Mouse (Mus musculus): Measurements from ENCODE around the gene Iqch. TPM values are rescaled to one million over a fixed set of nuclear protein-coding genes. Genes with fewer than 3 reads are reported as not detected.

Iqch gene
- total and polyA plus RNA-seq, 2 experiments: 0.06 to 0.28 TPM

DNA sequence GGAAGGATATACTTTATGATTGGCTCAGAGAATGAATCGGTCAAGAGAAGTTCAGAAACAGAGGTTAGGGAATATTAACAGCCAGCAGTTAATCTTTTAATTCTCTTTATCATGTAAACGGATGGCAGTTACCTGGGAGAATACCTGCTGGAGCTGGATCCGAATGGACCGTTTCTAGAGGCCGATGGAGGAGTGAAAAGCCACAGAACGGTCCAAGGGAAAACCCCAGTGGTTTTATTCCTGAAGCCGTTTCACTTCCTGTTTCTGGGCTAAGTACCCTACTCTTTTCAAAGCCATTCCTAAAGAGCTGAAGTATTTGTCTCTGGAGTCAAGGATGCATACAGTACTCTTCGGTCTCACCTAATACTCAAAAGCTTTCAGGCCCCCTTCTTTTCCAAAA lies 102.4 kb downstream of the Iqch start:
- Histone ChIP-seq H3K27ac (replicated peaks; ENCODE audit: insufficient read depth, low read depth, low read length) (no peak overlapping the region), H3K4me3 (ENCODE audit: insufficient read depth, low read depth, low read length) (no peak overlapping the region), H3K79me2 (ENCODE audit: control insufficient read depth, insufficient read depth, low read length) (no peaks in the 10 kb centered on the region), H3K27me3 (ENCODE audit: control insufficient read depth, insufficient read depth, low read length) (no peaks in the 10 kb centered on the region), H3K36me3 (ENCODE audit: control insufficient read depth, insufficient read depth, low read length) (no peaks in the 10 kb centered on the region), H3K9ac (ENCODE audit: low read depth, low read length) (no peak overlapping the region), H3K4me1 (ENCODE audit: control insufficient read depth, insufficient read depth, low read length) (no peaks in the 10 kb centered on the region)
- no peak for DNase-seq (ENCODE audit: extremely low read depth, low read depth, low spot score)
- WGBS: 83% methylated on average over 8 of the region's 8 CpGs
- TF ChIP-seq POLR2A (IDR thresholded peaks at IDR 0.05; ENCODE audit: extremely low read depth, insufficient read depth, low read length) (no peak), CTCF (IDR thresholded peaks at IDR 0.05; ENCODE audit: low read depth, low read length) (no peak)

DNA sequence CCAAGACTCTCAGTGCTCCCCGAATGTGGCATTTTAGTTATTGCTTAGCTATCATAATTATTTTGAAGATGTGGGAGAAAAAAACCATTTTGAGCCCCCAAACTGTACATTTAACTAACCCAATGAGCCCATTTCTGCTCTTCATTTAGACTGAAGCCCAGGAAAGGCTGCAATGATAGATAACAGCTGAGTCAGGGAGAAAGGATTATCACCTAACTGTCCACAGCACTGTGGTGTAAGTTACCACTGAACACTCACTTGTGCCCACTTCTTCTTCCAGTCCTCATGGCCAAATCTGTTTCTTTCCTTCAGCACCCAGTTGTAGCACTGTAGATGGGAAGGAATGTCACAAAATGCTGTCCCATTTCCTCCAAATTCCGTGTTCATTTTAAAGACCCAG lies 106.5 kb downstream of the Iqch start:
- Histone ChIP-seq H3K79me2 (ENCODE audit: control insufficient read depth, insufficient read depth, low read length) (no peaks in the 10 kb centered on the region), H3K27me3 (ENCODE audit: control insufficient read depth, insufficient read depth, low read length) (no peaks in the 10 kb centered on the region), H3K4me1 (ENCODE audit: control insufficient read depth, insufficient read depth, low read length) (no peaks in the 10 kb centered on the region), H3K27ac (replicated peaks; ENCODE audit: insufficient read depth, low read depth, low read length) (no peak overlapping the region), H3K36me3 (ENCODE audit: control insufficient read depth, insufficient read depth, low read length) (no peaks in the 10 kb centered on the region), H3K9ac (ENCODE audit: low read depth, low read length) (no peak overlapping the region), H3K4me3 (ENCODE audit: insufficient read depth, low read depth, low read length) (no peak overlapping the region)
- DNase-seq (ENCODE audit: extremely low read depth, low read depth, low spot score): no peak
- WGBS: 86% methylated on average over 2 of the region's 2 CpGs
- TF ChIP-seq CTCF (IDR thresholded peaks at IDR 0.05; ENCODE audit: low read depth, low read length) (no peak), POLR2A (IDR thresholded peaks at IDR 0.05; ENCODE audit: extremely low read depth, insufficient read depth, low read length) (no peak)

DNA sequence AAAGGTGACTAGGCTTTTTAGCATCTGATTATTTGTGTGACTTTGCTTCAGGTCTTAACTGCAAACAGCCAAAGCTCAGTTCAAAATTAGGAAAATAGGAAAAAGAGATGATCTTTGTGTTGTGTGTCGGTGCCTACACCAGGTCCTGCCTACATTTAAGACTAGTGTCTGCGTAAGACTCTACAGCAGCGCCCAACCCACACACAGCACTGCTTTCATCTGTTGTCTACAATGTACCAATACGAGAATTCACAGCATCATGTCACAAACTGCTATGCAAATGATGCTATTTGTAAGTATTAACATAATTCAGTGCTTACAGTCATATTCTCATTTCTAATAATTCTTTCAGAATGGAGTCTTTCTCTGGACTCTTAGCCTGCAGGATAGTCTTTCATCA lies 108.5 kb downstream of the Iqch start:
- no peak overlapping the region for H3K9ac ChIP-seq (ENCODE audit: low read depth, low read length)
- 93% methylated on average over 4 of the region's 4 CpGs for WGBS
- H3K4me3 ChIP-seq (ENCODE audit: insufficient read depth, low read depth, low read length): no peak overlapping the region
- no peaks in the 10 kb centered on the region for H3K27me3 ChIP-seq (ENCODE audit: control insufficient read depth, insufficient read depth, low read length)
- H3K36me3 ChIP-seq (ENCODE audit: control insufficient read depth, insufficient read depth, low read length): no peaks in the 10 kb centered on the region
- no peak for DNase-seq (ENCODE audit: extremely low read depth, low read depth, low spot score)
- H3K4me1 ChIP-seq (ENCODE audit: control insufficient read depth, insufficient read depth, low read length): no peaks in the 10 kb centered on the region
- TF ChIP-seq POLR2A (IDR thresholded peaks at IDR 0.05; ENCODE audit: extremely low read depth, insufficient read depth, low read length) (no peak), CTCF (IDR thresholded peaks at IDR 0.05; ENCODE audit: low read depth, low read length) (no peak)
- H3K79me2 ChIP-seq (ENCODE audit: control insufficient read depth, insufficient read depth, low read length): no peaks in the 10 kb centered on the region
- H3K27ac ChIP-seq (replicated peaks; ENCODE audit: insufficient read depth, low read depth, low read length): no peak overlapping the region

DNA sequence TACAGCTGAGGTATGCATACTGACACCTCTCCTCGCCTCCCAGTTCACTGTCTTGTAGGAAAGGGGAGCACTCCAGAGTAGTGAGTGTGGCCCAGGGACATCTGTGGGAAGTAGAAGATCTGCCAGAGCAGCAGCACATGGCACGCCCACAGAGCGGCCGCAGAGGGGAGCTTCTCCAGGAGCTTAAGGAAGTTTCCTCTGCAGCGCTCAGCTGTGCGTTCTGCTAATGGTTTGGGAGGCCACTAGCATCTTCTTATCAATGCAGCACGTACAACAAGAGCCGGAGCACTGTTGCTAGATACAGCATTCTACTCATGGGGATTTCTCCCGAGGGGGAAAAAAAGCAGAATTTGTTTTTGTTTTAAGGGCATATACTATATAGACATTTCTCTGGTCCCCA lies 110.0 kb downstream of the Iqch start:
- H3K27me3 ChIP-seq (ENCODE audit: control insufficient read depth, insufficient read depth, low read length): no peaks in the 10 kb centered on the region
- H3K9ac ChIP-seq (ENCODE audit: low read depth, low read length): no peak overlapping the region
- TF ChIP-seq POLR2A (IDR thresholded peaks at IDR 0.05; ENCODE audit: extremely low read depth, insufficient read depth, low read length) (no peak), CTCF (IDR thresholded peaks at IDR 0.05; ENCODE audit: low read depth, low read length) (no peak)
- WGBS: 68% methylated on average over 9 of the region's 9 CpGs
- H3K27ac ChIP-seq (replicated peaks; ENCODE audit: insufficient read depth, low read depth, low read length): no peak overlapping the region
- H3K4me1 ChIP-seq (ENCODE audit: control insufficient read depth, insufficient read depth, low read length): no peaks in the 10 kb centered on the region
- H3K4me3 ChIP-seq (ENCODE audit: insufficient read depth, low read depth, low read length): no peak overlapping the region
- DNase-seq (ENCODE audit: extremely low read depth, low read depth, low spot score): no peak
- H3K79me2 ChIP-seq (ENCODE audit: control insufficient read depth, insufficient read depth, low read length): no peaks in the 10 kb centered on the region
- H3K36me3 ChIP-seq (ENCODE audit: control insufficient read depth, insufficient read depth, low read length): no peaks in the 10 kb centered on the region

DNA sequence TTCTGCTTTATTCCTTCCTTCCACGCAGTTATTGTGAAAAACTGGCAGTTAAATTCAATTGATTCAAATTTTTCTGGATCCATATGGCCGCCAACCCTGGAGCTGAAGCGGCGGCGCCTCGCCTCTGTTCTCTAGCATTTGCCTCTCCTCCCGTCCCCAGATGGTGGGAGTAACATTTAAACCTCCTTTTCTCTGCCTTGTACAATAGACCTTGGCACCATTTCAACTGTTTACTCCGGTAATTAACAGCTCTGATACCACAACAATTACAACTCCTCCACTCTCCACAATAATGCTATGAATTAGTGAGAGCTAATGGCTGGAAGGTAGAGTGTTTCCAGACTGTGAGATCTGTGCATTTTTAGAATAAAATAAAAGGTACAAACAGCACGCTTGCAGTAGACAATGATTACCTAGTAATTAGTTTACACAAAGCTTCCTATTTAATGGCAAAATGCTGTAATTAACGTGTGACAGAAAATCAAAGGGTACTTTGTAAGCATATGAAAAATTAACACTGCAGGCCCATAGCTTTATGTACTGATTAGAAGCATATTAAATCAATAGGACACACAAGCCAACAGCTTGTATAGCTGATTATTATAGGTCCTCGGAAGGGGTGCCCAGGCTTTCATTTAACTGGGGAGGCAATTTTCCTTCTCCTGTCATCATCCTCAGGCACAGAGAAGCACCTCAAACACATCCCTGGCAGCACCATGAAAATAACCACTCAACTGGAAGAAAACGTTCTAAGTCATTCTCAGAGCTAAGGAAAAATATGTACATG lies 111.6 kb downstream of the Iqch start:
- Histone ChIP-seq H3K9ac (ENCODE audit: low read depth, low read length) (no peak overlapping the region), H3K4me3 (ENCODE audit: insufficient read depth, low read depth, low read length) (no peak overlapping the region), H3K4me1 (ENCODE audit: control insufficient read depth, insufficient read depth, low read length) (no peaks in the 10 kb centered on the region), H3K36me3 (ENCODE audit: control insufficient read depth, insufficient read depth, low read length) (no peaks in the 10 kb centered on the region), H3K27ac (replicated peaks; ENCODE audit: insufficient read depth, low read depth, low read length) (no peak overlapping the region), H3K79me2 (ENCODE audit: control insufficient read depth, insufficient read depth, low read length) (no peaks in the 10 kb centered on the region), H3K27me3 (ENCODE audit: control insufficient read depth, insufficient read depth, low read length) (no peaks in the 10 kb centered on the region)
- TF ChIP-seq POLR2A (IDR thresholded peaks at IDR 0.05; ENCODE audit: extremely low read depth, insufficient read depth, low read length): no peak
- no peak for DNase-seq (ENCODE audit: extremely low read depth, low read depth, low spot score)
- WGBS: 86% methylated on average over 12 of the region's 12 CpGs

DNA sequence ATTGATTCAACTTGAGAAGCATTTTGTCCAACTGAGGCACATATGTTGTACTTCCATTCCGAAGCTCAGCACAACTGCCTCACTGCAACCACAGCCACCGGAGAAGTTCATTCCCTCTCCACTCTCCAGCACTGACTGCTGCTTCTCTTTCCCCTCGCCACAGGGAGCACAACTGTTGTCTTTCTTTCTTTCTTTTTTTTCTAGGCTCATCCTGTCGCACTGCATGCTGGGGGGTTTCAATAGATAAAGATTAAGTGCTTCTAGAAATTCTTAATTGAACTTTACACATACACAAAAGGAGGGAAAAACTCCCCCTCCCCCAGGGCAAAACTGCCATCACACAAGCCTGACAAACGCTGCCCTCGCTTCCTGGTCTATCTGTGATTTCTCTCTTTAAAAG lies 113.1 kb downstream of the Iqch start:
- TF ChIP-seq POLR2A (IDR thresholded peaks at IDR 0.05; ENCODE audit: extremely low read depth, insufficient read depth, low read length) (no peak), CTCF (IDR thresholded peaks at IDR 0.05; ENCODE audit: low read depth, low read length) (no peak)
- H3K4me1 ChIP-seq (ENCODE audit: control insufficient read depth, insufficient read depth, low read length): no peaks in the 10 kb centered on the region
- H3K4me3 ChIP-seq (ENCODE audit: insufficient read depth, low read depth, low read length): no peak overlapping the region
- H3K36me3 ChIP-seq (ENCODE audit: control insufficient read depth, insufficient read depth, low read length): no peaks in the 10 kb centered on the region
- WGBS: 88% methylated on average over 6 of the region's 6 CpGs
- no peak overlapping the region for H3K9ac ChIP-seq (ENCODE audit: low read depth, low read length)
- H3K27me3 ChIP-seq (ENCODE audit: control insufficient read depth, insufficient read depth, low read length): no peaks in the 10 kb centered on the region
- no peak for DNase-seq (ENCODE audit: extremely low read depth, low read depth, low spot score)
- no peaks in the 10 kb centered on the region for H3K79me2 ChIP-seq (ENCODE audit: control insufficient read depth, insufficient read depth, low read length)
- no peak overlapping the region for H3K27ac ChIP-seq (replicated peaks; ENCODE audit: insufficient read depth, low read depth, low read length)

All from liver, adult 2 months (tissue).